Mouse (Mus musculus) kidney, embryonic 14.5 days (tissue): ENCODE data around the gene Gm17087. TPM values are rescaled to one million over a fixed set of nuclear protein-coding genes. Genes with fewer than 3 reads are reported as not detected.

Source experiments
- ATAC-seq: fragments of 200-750 bp; cut with Nextera tagmentation; 2 replicates; pipeline ENCODE4 v1.8.0; 2017; ENCODE audit warnings: moderate number of reproducible peaks, mild to moderate bottlenecking, moderate TSS enrichment, moderate library complexity; ENCODE audit not compliant: low FRiP score, low TSS enrichment
- H3K27ac ChIP-seq: fragments of 300-500 bp; sonication (generic); 2 replicates; pipeline ENCODE4 v1.5.1; 2014; ENCODE audit warnings: low read depth, mild to moderate bottlenecking, low read length, moderate library complexity, mixed read lengths
- H3K27me3 ChIP-seq: fragments of 300-500 bp; sonication (generic); 2 replicates; pipeline ENCODE4 v1.6.1; 2014; ENCODE audit warnings: mild to moderate bottlenecking, low read length; ENCODE audit not compliant: control insufficient read depth, insufficient read depth
- H3K36me3 ChIP-seq: fragments of 300-500 bp; sonication (generic); 2 replicates; pipeline ENCODE4 v1.6.1; 2014; ENCODE audit warnings: low read length, mixed read lengths; ENCODE audit not compliant: control insufficient read depth, insufficient read depth
- H3K4me1 ChIP-seq: fragments of 300-500 bp; sonication (generic); 2 replicates; pipeline ENCODE4 v1.6.1; 2014; ENCODE audit warnings: low read length, mixed read lengths; ENCODE audit not compliant: control insufficient read depth, insufficient read depth
- H3K4me2 ChIP-seq: fragments of 300-500 bp; sonication (generic); replicated peaks from 2 replicates; pipeline ENCODE4 v1.6.1; 2014; ENCODE audit warnings: low read depth, mild to moderate bottlenecking, low read length
- H3K4me3 ChIP-seq: fragments of 300-500 bp; sonication (generic); 2 replicates; pipeline ENCODE4 v1.5.1; 2014; ENCODE audit warnings: mild to moderate bottlenecking, low read length
- H3K9ac ChIP-seq: fragments of 300-500 bp; sonication (generic); 2 replicates; pipeline ENCODE4 v1.6.1; 2014; ENCODE audit warnings: low read depth, mild to moderate bottlenecking, low read length, moderate library complexity
- H3K9me3 ChIP-seq: fragments of 300-500 bp; sonication (generic); 2 replicates; pipeline ENCODE4 v1.6.1; 2016; ENCODE audit warnings: low read length; ENCODE audit not compliant: control insufficient read depth
- WGBS: fragments of 180-500 bp; shearing (Covaris S2); extraction: QIAGEN DNeasy Blood & Tissue Kit; methylation state at CpG from one replicate; pipeline ENCODE4 v1.1.7; 2014; 5-methylcytosine and 5-hydroxymethylcytosine counted together
- polyA plus RNA-seq: library from polyadenylated mRNA; unstranded; fragments of >200 nt; fragmentation: Nextera tagmentation; extraction: Ambion mirVana; gene quantifications from 2 replicates; pipeline ENCODE4 v1.2.1, GENCODE M21; 2014

Gm17087 gene
- polyA plus RNA-seq, 1 experiment from 2014 or later, result not detected

GRCm38 (mm10) chr17:8580360-8580759, 13.6 kb upstream of the Gm17087 start:
- no peaks in the 10 kb centered on the region for H3K27me3 ChIP-seq
- 63% methylated on average over 3 of the region's 3 CpGs for WGBS
- no peak overlapping the region for H3K27ac ChIP-seq
- H3K4me2 ChIP-seq, result no peak overlapping the region
- no peak overlapping the region for H3K9ac ChIP-seq
- ATAC-seq, result no peak
- no peaks in the 10 kb centered on the region for H3K9me3 ChIP-seq
- H3K4me1 ChIP-seq, result 0 out of 2 replicates have a peak, but pooled peaks cover 2% of the 10 kb centered on the region
- no peaks in the 10 kb centered on the region for H3K36me3 ChIP-seq
- H3K4me3 ChIP-seq, result no peak overlapping the region

GRCm38 (mm10) chr17:8573542-8574260, 7.0 kb upstream of the Gm17087 start:
- Histone ChIP-seq H3K4me2 (no peak overlapping the region), H3K36me3 (no peaks in the 10 kb centered on the region), H3K4me3 (no peak overlapping the region), H3K4me1 (0 out of 2 replicates have a peak, but pooled peaks cover under 1% of the 10 kb centered on the region), H3K27ac (no peak overlapping the region), H3K9me3 (no peaks in the 10 kb centered on the region), H3K27me3 (no peaks in the 10 kb centered on the region), H3K9ac (no peak overlapping the region)
- 70% methylated on average over 8 of the region's 8 CpGs for WGBS
- ATAC-seq, result no peak

- Histone ChIP-seq H3K9ac (no peak overlapping the region), H3K36me3 (no peaks in the 10 kb centered on the region), H3K4me3 (no peak overlapping the region), H3K4me2 (no peak overlapping the region), H3K9me3 (no peaks in the 10 kb centered on the region), H3K4me1 (no peaks in the 10 kb centered on the region), H3K27ac (no peak overlapping the region), H3K27me3 (no peaks in the 10 kb centered on the region)
- WGBS, result 71% methylated on average over 1 of the region's 1 CpGs
- no peak for ATAC-seq
Measured at GRCm38 (mm10) chr17:8562886-8563280, 3.9 kb downstream of the Gm17087 start.

- Histone ChIP-seq H3K9ac (no peak overlapping the region), H3K4me1 (no peaks in the 10 kb centered on the region), H3K4me2 (no peak overlapping the region), H3K27me3 (no peaks in the 10 kb centered on the region), H3K4me3 (no peak overlapping the region), H3K27ac (no peak overlapping the region), H3K36me3 (no peaks in the 10 kb centered on the region), H3K9me3 (no peaks in the 10 kb centered on the region)
- no peak for ATAC-seq
- WGBS, result 79% methylated on average over 14 of the region's 14 CpGs
Measured at GRCm38 (mm10) chr17:8562101-8562885, 4.5 kb downstream of the Gm17087 start.

GRCm38 (mm10) chr17:8557926-8558325, 8.8 kb downstream of the Gm17087 start:
- Histone ChIP-seq H3K4me3 (no peak overlapping the region), H3K4me2 (no peak overlapping the region), H3K4me1 (no peaks in the 10 kb centered on the region), H3K9me3 (no peaks in the 10 kb centered on the region), H3K9ac (no peak overlapping the region), H3K27me3 (no peaks in the 10 kb centered on the region), H3K27ac (no peak overlapping the region), H3K36me3 (no peaks in the 10 kb centered on the region)
- 87% methylated on average over 8 of the region's 8 CpGs for WGBS
- ATAC-seq, result no peak

- no peak for ATAC-seq
- no peak overlapping the region for H3K4me3 ChIP-seq
- 74% methylated on average over 6 of the region's 6 CpGs for WGBS
Measured at GRCm38 (mm10) chr17:8556223-8556622, 10.5 kb downstream of the Gm17087 start.

GRCm38 (mm10) chr17:8555785-8556184, 11.0 kb downstream of the Gm17087 start:
- H3K9ac ChIP-seq, result no peak overlapping the region
- no peak overlapping the region for H3K27ac ChIP-seq
- ATAC-seq, result no peak
- WGBS, result 75% methylated on average over 9 of the region's 9 CpGs
- H3K4me1 ChIP-seq, result no peaks in the 10 kb centered on the region
- no peaks in the 10 kb centered on the region for H3K36me3 ChIP-seq
- no peak overlapping the region for H3K4me3 ChIP-seq
- no peaks in the 10 kb centered on the region for H3K27me3 ChIP-seq
- no peak overlapping the region for H3K4me2 ChIP-seq
- no peaks in the 10 kb centered on the region for H3K9me3 ChIP-seq

More at GRCm38 (mm10) chr17:8556223-8556622, 10.5 kb downstream of the Gm17087 start:
- H3K9me3 ChIP-seq, result no peaks in the 10 kb centered on the region
- no peak overlapping the region for H3K9ac ChIP-seq
- H3K4me2 ChIP-seq, result no peak overlapping the region
- H3K27me3 ChIP-seq, result no peaks in the 10 kb centered on the region
- no peaks in the 10 kb centered on the region for H3K36me3 ChIP-seq
- H3K4me1 ChIP-seq, result no peaks in the 10 kb centered on the region
- H3K27ac ChIP-seq, result no peak overlapping the region

GRCm38 (mm10) chr17:8554219-8554618, 12.5 kb downstream of the Gm17087 start:
- no peaks in the 10 kb centered on the region for H3K36me3 ChIP-seq
- no peak overlapping the region for H3K4me3 ChIP-seq
- 84% methylated on average over 6 of the region's 6 CpGs for WGBS
- H3K4me1 ChIP-seq, result no peaks in the 10 kb centered on the region
- H3K27me3 ChIP-seq, result no peaks in the 10 kb centered on the region
- ATAC-seq, result no peak
- H3K27ac ChIP-seq, result no peak overlapping the region
- no peaks in the 10 kb centered on the region for H3K9me3 ChIP-seq
- H3K4me2 ChIP-seq, result no peak overlapping the region
- no peak overlapping the region for H3K9ac ChIP-seq

GRCm38 (mm10) chr17:8553601-8554000, 13.1 kb downstream of the Gm17087 start:
- no peaks in the 10 kb centered on the region for H3K9me3 ChIP-seq
- 82% methylated on average over 3 of the region's 3 CpGs for WGBS
- H3K36me3 ChIP-seq, result no peaks in the 10 kb centered on the region
- ATAC-seq, result no peak
- no peaks in the 10 kb centered on the region for H3K27me3 ChIP-seq
- H3K4me3 ChIP-seq, result no peak overlapping the region
- H3K4me2 ChIP-seq, result no peak overlapping the region
- no peak overlapping the region for H3K27ac ChIP-seq
- H3K4me1 ChIP-seq, result no peaks in the 10 kb centered on the region
- no peak overlapping the region for H3K9ac ChIP-seq
